Mouse (Mus musculus) right cerebral cortex, adult 2 months (tissue): Measurements from ENCODE around the gene Cct3.
"Not testable (repeated sequence)": the region's sequence is repeated elsewhere in the genome, so short reads cannot be mapped to it uniquely, and the experiment has no call there.

Experiments used
- DNase-seq, 2 experiments: peaks; one replicate each; pipeline ENCODE4 v3.0.0; 2021 to 2022; ENCODE audit warnings: low spot score in 2 of 2

The Cct3 gene

GRCm38 (mm10) chr3:88361096-88361495 lies 64.2 kb downstream of the Cct3 start:
- DNase-seq = no peak

- no peak for DNase-seq
Measured at GRCm38 (mm10) chr3:88361612-88362313, 64.8 kb downstream of the Cct3 start.

GRCm38 (mm10) chr3:88363700-88364099 lies 66.8 kb downstream of the Cct3 start:
- peak in 1 of 2 experiments; percentile 35 for DNase-seq

- no peak for DNase-seq
Measured at GRCm38 (mm10) chr3:88364337-88364736, 67.4 kb downstream of the Cct3 start, which contains the start of gene Paqr6. Gene Paqr6 (plus strand): TSS chr3:88364584.

GRCm38 (mm10) chr3:88365705-88366361 lies 68.9 kb downstream of the Cct3 start:
- DNase-seq = peak in 1 of 2 experiments; percentile 38

GRCm38 (mm10) chr3:88366830-88367428 lies 70.0 kb downstream of the Cct3 start:
- DNase-seq = peak; percentile 67 to 69

GRCm38 (mm10) chr3:88367517-88367916 lies 70.6 kb downstream of the Cct3 start:
- DNase-seq = not testable (repeated sequence)

- not testable (repeated sequence) for DNase-seq
Measured at GRCm38 (mm10) chr3:88368511-88368910, 71.6 kb downstream of the Cct3 start.
